Mouse (Mus musculus) B cell, adult (primary cell): ENCODE results near the gene Aldh3a1. TPM values are rescaled to one million over a fixed set of nuclear protein-coding genes. Genes with fewer than 3 reads are reported as not detected.

Experiments used
- total RNA-seq: library from RNA; stranded (reverse); gene quantifications from 4 replicates; pipeline ENCODE4 v1.2.4, GENCODE M21; 2023; ENCODE audit not compliant: inconsistent age

The Aldh3a1 gene
- not detected in 4 replicates for total RNA-seq

GRCm38 (mm10) chr11:61207487-61208246 is at the start of gene Aldh3a1:
Aldh3a1 (plus strand) TSS chr11:61207537.

GRCm38 (mm10) chr11:61174821-61175658 is 32.3 kb upstream of the Aldh3a1 start, which contains the start of gene Usp22:
Usp22 (minus strand) TSS chr11:61175055.

GRCm38 (mm10) chr11:61266551-61267533 is 59.5 kb downstream of the Aldh3a1 start, which contains the start of gene Aldh3a2:
Aldh3a2 (minus strand) TSS chr11:61267464.

Other genes with a start within 250 kb of the Aldh3a1 start
- not detected in 4 replicates for gene Kcnj12, start 185.0 kb upstream of the Aldh3a1 start, total RNA-seq
- 162 to 190 TPM (median 177 TPM) in 4 replicates for gene Tnfrsf13b, start 80.8 kb upstream of the Aldh3a1 start, total RNA-seq
- gene Usp22, start 32.5 kb upstream of the Aldh3a1 start, total RNA-seq, result 58.4 to 65.6 TPM (median 63.7 TPM) in 4 replicates
- 44.6 to 50.7 TPM (median 48.5 TPM) in 4 replicates for gene Aldh3a2, start 59.9 kb downstream of the Aldh3a1 start, total RNA-seq
- gene Slc47a2, start 135.3 kb downstream of the Aldh3a1 start, total RNA-seq, result not detected in 4 replicates
- not detected in 4 replicates for gene Slc47a1, start 170.8 kb downstream of the Aldh3a1 start, total RNA-seq
- not detected in 4 replicates for gene Rnf112, start 246.6 kb downstream of the Aldh3a1 start, total RNA-seq